Mouse (Mus musculus) kidney, adult 18-20 months (tissue): ENCODE measurements around the gene Shc3.

Experiments used
- DNase-seq: peaks from one replicate; pipeline ENCODE4 v3.0.0; 2021

Shc3 gene

DNA sequence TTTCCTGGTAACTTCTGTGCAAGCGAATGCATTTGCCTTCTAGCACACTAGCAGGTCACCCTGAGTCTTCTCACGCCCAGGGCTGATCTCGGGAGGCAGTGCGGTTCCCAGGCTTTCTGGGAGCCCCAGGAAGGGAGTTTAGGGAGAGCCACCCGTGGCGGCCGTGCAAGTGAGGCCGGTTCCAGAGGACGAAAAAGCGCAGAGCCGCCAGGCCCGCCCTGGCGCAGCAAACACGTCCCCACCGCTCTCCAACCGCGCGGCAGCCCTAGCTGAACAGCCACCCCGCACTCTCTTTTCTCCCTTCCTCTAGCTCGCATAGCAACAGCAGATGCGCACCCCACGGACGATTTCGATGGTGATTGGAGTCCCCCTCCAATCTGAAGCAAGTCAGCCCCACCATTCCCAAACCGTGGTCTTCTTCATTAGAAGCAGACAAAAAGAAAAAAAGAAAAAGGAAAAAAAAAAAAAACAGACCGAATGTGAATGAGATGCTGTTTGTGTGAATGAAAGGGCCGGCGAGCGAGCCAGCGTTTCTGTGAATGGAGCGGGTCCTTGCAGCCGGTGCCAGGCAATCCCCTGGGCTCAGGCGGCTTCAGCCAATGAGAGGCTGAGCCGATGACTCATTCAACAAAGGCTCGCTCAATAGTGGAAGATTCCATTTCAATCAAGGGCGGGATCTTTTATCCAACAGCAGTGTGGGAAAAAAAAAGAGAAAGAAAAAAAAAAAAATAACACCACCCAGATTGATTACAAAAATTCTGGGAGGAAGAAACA is at the start of gene Shc3:
TSS of gene Shc3 (minus strand) at position 509 of the 774 bp plus-strand sequence.
- peak; percentile 11 for DNase-seq

- DNase-seq, result no peak
These were observed 49.4 kb upstream of the Shc3 start for GRCm38 (mm10) chr13:51618602-51619001.

DNA sequence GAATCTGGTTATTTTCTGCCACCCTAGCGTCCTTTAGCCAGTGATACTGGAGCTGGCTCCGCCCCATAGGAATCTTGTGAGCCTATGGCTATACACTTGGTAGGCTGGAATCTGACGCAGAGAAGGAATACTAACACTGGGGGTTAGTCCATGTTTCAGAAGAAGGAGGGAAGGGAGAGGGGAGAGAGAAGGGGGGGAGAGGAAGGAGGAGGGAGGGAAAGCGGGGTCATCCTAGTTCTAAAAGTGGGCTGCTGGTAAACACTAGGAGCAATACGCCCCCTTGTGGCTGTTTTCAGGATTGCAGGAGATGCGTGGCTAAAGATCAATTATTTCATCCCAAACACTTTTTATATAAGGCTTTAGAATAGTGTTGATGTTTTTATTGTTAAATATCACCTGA is 48.6 kb upstream of the Shc3 start:
- peak; percentile 62 for DNase-seq

- no peak for DNase-seq
These were observed 48.1 kb upstream of the Shc3 start for GRCm38 (mm10) chr13:51617306-51617705.

DNA sequence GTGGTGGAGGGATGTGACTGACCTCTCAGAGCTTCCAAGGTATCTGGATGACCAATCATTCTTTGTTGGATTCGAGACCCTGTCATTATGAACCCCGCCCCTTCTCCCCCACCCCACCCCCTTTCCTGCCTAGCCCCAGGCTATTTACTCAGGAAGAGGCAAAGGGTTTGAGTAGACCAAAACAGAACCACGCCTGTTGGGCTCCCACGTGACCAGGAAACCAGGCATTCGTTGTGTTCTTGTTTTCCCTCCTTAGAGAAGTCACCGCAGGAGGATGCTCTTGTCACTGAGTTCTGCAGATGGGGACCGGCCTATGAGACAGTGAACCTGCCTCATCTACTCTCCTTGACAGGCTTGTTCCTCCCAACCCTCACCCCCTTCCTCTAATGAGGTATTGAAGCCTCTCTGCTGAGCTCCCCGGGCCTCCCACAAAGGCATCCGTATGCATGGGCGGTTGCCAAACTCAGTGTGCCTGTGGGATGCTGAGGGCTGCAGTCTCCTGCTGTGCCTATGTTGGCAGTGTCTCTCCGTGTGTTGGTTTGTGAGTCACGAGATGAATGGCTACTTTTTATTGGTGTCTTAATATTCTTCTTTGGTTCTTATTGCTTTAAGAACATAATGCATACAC is 47.3 kb upstream of the Shc3 start:
- DNase-seq, result no peak

GRCm38 (mm10) chr13:51615815-51616214 is 46.6 kb upstream of the Shc3 start:
- no peak for DNase-seq

- DNase-seq, result no peak
These were observed 42.3 kb upstream of the Shc3 start for GRCm38 (mm10) chr13:51611500-51611899.

DNA sequence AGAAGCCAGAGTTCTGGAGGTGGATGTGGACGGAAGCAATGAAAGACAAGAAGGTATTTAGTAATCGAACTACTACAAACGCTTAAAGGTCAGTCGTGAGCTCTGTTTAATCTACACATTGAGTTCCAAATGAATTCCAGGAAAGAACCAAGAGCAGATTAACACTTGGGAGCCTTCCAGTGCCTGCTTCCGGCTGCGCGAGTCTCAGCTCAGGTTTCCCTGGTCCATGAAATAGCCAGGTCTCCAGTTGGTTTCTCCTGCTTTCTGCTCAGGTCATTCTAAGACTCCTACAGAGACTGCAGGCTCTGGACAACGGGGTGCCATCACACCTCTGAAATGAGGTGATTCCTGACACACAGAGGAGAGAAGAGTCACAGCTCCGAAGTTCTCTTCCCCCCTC is 41.8 kb upstream of the Shc3 start:
- DNase-seq, result no peak

- DNase-seq, result no peak
These were observed 40.0 kb upstream of the Shc3 start for GRCm38 (mm10) chr13:51609231-51609630.

GRCm38 (mm10) chr13:51603894-51604244 is 34.6 kb upstream of the Shc3 start:
- no peak for DNase-seq

GRCm38 (mm10) chr13:51603221-51603893 is 34.1 kb upstream of the Shc3 start:
- no peak for DNase-seq

- DNase-seq, result no peak
These were observed 33.5 kb upstream of the Shc3 start for GRCm38 (mm10) chr13:51602764-51603163.

DNA sequence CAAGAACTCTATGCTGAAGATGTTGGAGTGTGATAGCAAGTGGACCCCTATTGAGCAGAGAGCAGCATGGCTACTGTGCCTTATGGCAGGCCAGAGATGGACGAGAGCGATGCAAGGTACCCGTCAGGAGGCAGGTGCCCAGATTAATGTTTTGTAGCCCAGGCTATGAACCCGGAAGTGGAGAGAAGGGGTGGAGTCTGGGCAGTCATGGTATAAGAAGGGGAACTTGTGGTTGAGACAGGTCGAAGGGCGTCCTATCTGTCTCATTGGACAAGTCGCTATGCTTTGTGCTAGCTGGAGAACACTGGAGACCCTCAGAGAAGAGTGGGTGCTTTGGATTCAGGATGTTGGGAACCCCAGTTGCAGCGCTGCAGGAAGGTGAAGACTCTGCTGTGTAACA is 30.9 kb upstream of the Shc3 start:
- DNase-seq, result no peak

DNA sequence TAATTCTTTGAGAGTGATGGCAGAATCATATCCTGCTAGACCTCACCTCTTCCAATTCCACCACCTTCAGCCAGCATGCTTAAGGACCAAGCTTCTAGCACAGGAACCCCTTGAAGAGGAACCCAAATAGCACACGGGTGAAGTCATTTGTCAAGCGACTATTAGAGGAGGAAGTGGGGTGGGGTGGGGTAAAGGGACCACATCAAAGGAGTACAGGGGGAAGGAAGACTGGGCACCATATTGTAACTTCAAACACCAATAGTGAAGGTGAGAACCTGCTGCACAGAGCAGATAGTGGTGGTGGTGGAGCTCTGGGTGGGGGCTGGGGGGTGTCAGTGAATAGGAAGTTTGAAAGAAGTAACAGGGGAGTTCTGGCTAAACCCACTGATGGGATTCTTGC is 28.8 kb upstream of the Shc3 start:
- no peak for DNase-seq

DNA sequence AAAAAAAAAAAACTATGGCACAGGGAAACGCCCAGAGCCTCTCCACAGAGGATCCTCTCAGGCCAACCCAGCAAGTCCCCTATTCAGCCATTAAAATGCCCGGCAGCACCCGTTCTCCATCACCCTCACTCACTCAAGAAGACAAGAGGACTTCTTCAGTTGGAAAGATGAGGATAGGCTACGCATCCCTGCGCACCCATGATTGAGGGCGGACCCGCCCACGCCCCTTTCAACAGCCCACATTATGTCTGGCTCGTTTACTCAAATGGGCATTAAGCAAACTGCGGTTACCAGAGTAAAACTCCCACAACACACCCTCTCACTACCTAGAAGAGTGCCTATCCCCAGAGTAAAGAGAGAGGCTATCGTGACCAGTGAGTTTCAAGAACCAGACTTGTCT is 26.2 kb upstream of the Shc3 start:
- DNase-seq, result no peak

DNA sequence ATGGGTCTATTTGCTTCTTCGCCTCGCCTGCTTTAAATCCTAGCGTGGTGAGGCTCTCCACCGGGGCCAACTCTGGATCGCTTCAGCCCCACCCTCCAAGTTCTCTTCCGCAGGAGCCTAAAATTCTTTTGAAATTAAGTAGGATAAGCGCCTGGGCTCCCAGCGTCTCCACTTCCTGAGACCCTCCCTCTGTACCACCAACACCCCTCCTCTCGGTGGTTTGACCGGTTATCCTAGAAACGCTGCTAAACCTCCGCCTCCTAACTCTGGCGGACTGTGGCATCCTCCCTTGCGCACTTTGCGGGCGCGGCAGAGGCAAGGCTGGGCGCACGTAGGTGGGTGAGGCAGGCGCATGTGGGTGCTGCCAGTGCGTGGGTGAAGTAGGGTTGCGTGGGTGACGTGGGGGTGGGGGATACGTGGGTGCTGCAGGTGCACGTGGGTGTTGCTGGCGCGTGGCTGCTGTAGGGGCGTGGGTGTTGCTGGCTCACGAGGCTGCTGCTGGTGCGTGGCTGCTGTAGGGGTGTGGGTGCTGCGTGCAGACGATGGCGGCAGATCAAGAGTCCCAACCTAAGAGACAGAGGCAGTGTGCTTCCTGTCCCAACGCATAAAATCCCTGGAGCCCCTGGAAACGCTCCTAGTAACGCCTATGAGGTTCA is 25.6 kb upstream of the Shc3 start:
- DNase-seq, result no peak

DNA sequence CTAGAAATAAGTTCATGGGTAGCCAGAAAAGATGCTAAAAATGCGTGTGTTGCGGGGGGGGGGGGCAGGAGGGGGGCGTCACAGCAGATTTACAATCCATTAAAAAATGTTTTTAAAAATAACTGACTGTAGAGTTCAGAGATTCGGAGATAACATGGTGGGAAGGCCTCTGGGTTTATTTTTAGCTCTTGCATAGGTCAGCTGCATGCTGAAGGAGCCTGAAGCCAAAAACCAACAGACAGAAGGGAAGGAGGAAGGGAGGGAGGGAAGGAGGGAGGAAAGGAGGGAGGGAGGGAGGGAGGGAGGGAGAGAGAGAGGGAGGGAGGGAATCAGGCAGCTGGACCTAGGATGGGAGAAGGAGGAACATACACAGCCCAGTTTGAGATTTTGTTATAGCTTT is 18.8 kb upstream of the Shc3 start:
- DNase-seq, result no peak

GRCm38 (mm10) chr13:51582204-51582603 is 13.0 kb upstream of the Shc3 start:
- DNase-seq, result no peak

GRCm38 (mm10) chr13:51580263-51581044 is 11.2 kb upstream of the Shc3 start:
- DNase-seq, result no peak

DNA sequence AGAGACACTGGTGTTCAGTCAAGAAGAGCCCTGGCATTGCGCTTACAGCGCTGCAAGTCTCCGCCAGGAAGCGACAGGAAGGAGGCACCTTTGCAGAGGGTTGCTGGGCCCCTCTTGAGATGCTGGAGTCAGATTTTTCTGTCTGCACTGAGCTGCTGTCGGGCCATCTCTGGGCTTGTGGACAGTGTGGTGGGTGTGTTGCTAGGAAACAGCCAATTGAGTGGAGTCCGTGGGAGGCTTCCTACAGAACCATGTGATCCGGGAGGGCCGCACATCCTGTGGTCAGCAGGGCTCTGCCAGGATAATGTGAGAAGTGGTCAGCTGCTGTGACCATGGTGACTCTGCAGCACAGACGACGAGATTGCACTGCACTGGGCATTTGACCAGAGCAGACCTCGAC is 4.6 kb upstream of the Shc3 start:
- DNase-seq, result no peak

GRCm38 (mm10) chr13:51570111-51570510 is 892 bp upstream of the Shc3 start:
- DNase-seq, result no peak

DNA sequence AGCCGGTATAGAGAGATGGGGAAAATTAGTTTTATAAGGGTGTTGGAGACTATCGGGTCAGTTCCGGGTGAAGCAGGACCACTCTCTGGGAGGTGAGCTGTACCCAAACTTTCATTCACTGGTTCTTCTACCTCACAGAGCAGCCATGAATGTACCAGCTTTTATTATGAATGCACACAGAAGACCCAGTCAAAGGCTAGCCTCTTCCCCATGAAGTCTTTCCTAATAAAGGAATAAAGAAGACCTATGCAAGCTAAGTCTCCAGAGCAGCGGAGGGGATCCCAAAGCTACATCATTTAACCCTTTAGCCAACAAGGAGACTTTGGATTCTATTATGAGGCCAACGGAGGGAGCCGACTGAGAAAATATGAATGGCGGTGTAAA is 458 bp upstream of the Shc3 start:
- no peak for DNase-seq

- DNase-seq, result no peak
These were observed 718 bp downstream of the Shc3 start for GRCm38 (mm10) chr13:51568501-51568901.
